Mouse (Mus musculus) midbrain, postnatal 0 days (tissue): ENCODE measurements around the gene Exoc3. TPM values are rescaled to one million over a fixed set of nuclear protein-coding genes. Genes with fewer than 3 reads are reported as not detected.

Source experiments
- ATAC-seq: fragments of 200-750 bp; cut with Nextera tagmentation; 2 replicates; pipeline ENCODE4 v1.8.0; 2017; ENCODE audit warnings: moderate number of reproducible peaks, mild to moderate bottlenecking, moderate TSS enrichment, moderate library complexity; ENCODE audit not compliant: low FRiP score
- DNase-seq: peaks from one replicate; pipeline ENCODE4 v3.0.0-alpha.2; 2015; ENCODE audit warnings: low spot score
- H3K27ac ChIP-seq: fragments of 300-500 bp; sonication (generic); 2 replicates; pipeline ENCODE4 v1.5.1; 2014; ENCODE audit warnings: low read depth, mild to moderate bottlenecking, low read length, mixed read lengths
- H3K27me3 ChIP-seq: fragments of 300-500 bp; sonication (generic); 2 replicates; pipeline ENCODE4 v1.6.1; 2014; ENCODE audit warnings: low read length, control low read depth, mixed read lengths; ENCODE audit not compliant: insufficient read depth
- H3K36me3 ChIP-seq: fragments of 300-500 bp; sonication (generic); 2 replicates; pipeline ENCODE4 v1.6.1; 2014; ENCODE audit warnings: low read length, control low read depth, mixed read lengths; ENCODE audit not compliant: insufficient read depth
- H3K4me1 ChIP-seq: fragments of 300-500 bp; sonication (generic); 2 replicates; pipeline ENCODE4 v1.6.1; 2014; ENCODE audit warnings: mild to moderate bottlenecking, control low read depth, antibody characterized with exemption, low read length, mixed read lengths; ENCODE audit not compliant: insufficient read depth
- H3K4me2 ChIP-seq: fragments of 300-500 bp; sonication (generic); 2 replicates; pipeline ENCODE4 v1.6.1; 2014; ENCODE audit warnings: low read depth, mild to moderate bottlenecking, low read length, mixed read lengths; ENCODE audit not compliant: poor library complexity, severe bottlenecking
- H3K4me3 ChIP-seq: fragments of 300-500 bp; sonication (generic); 2 replicates; pipeline ENCODE4 v1.5.1; 2014; ENCODE audit warnings: low read depth, mild to moderate bottlenecking, low read length, moderate library complexity
- H3K9ac ChIP-seq: fragments of 300-500 bp; sonication (generic); replicated peaks from 2 replicates; pipeline ENCODE4 v1.6.1; 2014; ENCODE audit warnings: mild to moderate bottlenecking, low read length, moderate library complexity, mixed read lengths; ENCODE audit not compliant: poor library complexity, severe bottlenecking
- H3K9me3 ChIP-seq: fragments of 300-500 bp; sonication (generic); 2 replicates; pipeline ENCODE4 v1.6.1; 2016; ENCODE audit warnings: low read length, control low read depth
- CTCF ChIP-seq: IDR thresholded peaks from 2 replicates; pipeline ENCODE4 v1.5.1; 2016; ENCODE audit warnings: antibody characterized with exemption, mild to moderate bottlenecking
- WGBS: fragments of 180-500 bp; shearing (Covaris S2); extraction: QIAGEN DNeasy Blood & Tissue Kit; methylation state at CpG from one replicate; pipeline ENCODE4 v1.1.7; 2014; 5-methylcytosine and 5-hydroxymethylcytosine counted together
- polyA plus RNA-seq: library from polyadenylated mRNA; unstranded; fragments of >200 nt; fragmentation: Nextera tagmentation; extraction: Ambion mirVana; gene quantifications from 2 replicates; pipeline ENCODE4 v1.2.1, GENCODE M21; 2015
- total RNA-seq: library from RNA; depleted of rRNA; stranded (reverse); fragments of >200 nt; gene quantifications from 2 replicates; pipeline ENCODE4 v1.2.3, GENCODE M21; 2014; rRNA removed

Gene Exoc3
- total and polyA plus RNA-seq, 2 experiments from 2014 or later = 62.5 to 113 TPM

DNA sequence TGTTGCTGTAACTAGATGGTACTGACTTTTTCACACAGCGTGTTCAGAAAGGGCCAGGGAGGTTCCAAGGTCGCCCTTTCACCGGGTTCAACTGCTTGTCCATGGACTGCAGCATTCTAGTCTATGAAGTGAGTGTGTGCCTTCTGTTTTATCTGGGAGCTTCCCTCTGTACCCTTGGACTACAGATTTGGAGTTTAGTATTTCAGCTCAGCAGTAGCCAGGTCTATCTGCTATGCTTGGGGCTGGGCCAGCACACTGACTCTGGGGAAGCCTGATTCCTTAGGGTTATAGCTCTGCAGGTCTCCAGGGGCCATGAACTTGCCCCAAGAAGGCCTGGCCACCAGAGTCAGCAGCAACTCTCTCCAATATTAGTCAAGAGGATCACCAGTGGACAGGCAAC, 85.9 kb downstream of the Exoc3 start:
- no peak for TF ChIP-seq CTCF
- no peak overlapping the region for H3K27ac ChIP-seq
- ATAC-seq (no peak), DNase-seq (no peak)
- H3K4me1 ChIP-seq = peaks cover 9% of the 10 kb centered on the region; the same call in 1 of the 2 replicates
- no peaks in the 10 kb centered on the region for H3K36me3 ChIP-seq
- no peaks in the 10 kb centered on the region for H3K9me3 ChIP-seq
- WGBS = 68% methylated on average over 3 of the region's 3 CpGs
- peaks cover 25% of the 10 kb centered on the region; the same call in 1 of the 2 replicates for H3K27me3 ChIP-seq
- no peak overlapping the region for H3K4me2 ChIP-seq
- no peak overlapping the region for H3K9ac ChIP-seq
- no peak overlapping the region for H3K4me3 ChIP-seq

GRCm38 (mm10) chr13:74121795-74122330, 86.7 kb downstream of the Exoc3 start:
- no peak overlapping the region for H3K27ac ChIP-seq
- no peaks in the 10 kb centered on the region for H3K9me3 ChIP-seq
- H3K9ac ChIP-seq = peak overlapping the region; percentile 50; the same call in 1 of the 2 replicates
- H3K27me3 ChIP-seq = peaks cover 25% of the 10 kb centered on the region; the same call in 1 of the 2 replicates
- H3K4me2 ChIP-seq = peak overlapping the region; percentile 92
- ATAC-seq = peak; percentile 12; the same call in 1 of the 2 replicates
- peak overlapping the region; percentile 46 for H3K4me3 ChIP-seq
- no peak for DNase-seq
- WGBS = 33% methylated on average over 14 of the region's 14 CpGs
- no peak for TF ChIP-seq CTCF
- peaks cover 9% of the 10 kb centered on the region; the same call in 1 of the 2 replicates for H3K4me1 ChIP-seq
- no peaks in the 10 kb centered on the region for H3K36me3 ChIP-seq

- DNase-seq = no peak
- Histone ChIP-seq H3K27ac (no peak within 1 kb of the TSS), H3K9ac (peak within 1 kb of the TSS; percentile 50), H3K36me3 (no peaks in the 10 kb centered on the region), H3K4me3 (peak within 1 kb of the TSS; percentile 46), H3K27me3 (peaks cover 25% of the 10 kb centered on the region; the same call in 1 of the 2 replicates), H3K4me1 (peaks cover 9% of the 10 kb centered on the region; the same call in 1 of the 2 replicates), H3K4me2 (peak within 1 kb of the TSS; percentile 92), H3K9me3 (no peaks in the 10 kb centered on the region)
- under 1% methylated on average over 33 of the region's 35 CpGs for WGBS
- no peak for TF ChIP-seq CTCF
- ATAC-seq = peak; percentile 54
Measured at GRCm38 (mm10) chr13:74121141-74121602, 87.4 kb downstream of the Exoc3 start, which contains the start of gene Slc9a3. TSS of gene Slc9a3 (plus strand) at chr13:74121457.

Other genes starting within 250 kb of the Exoc3 start
- gene Zdhhc11, start 244.9 kb downstream of the Exoc3 start, total RNA-seq = not detected in 2 replicates
- gene Zdhhc11, start 244.9 kb downstream of the Exoc3 start, polyA plus RNA-seq = not detected in 2 replicates
- 34.5 and 35.9 TPM in 2 replicates for gene Tppp, start 199.3 kb downstream of the Exoc3 start, total RNA-seq
- gene Tppp, start 199.3 kb downstream of the Exoc3 start, polyA plus RNA-seq = 8.3 and 9.8 TPM in 2 replicates
- gene Cep72, start 146.4 kb downstream of the Exoc3 start, total RNA-seq = 3.2 and 8.1 TPM in 2 replicates
- 5.1 and 6.1 TPM in 2 replicates for gene Cep72, start 146.4 kb downstream of the Exoc3 start, polyA plus RNA-seq
- gene Slc9a3, start 87.3 kb downstream of the Exoc3 start, total RNA-seq = 0.49 and 1.4 TPM in 2 replicates
- gene Slc9a3, start 87.3 kb downstream of the Exoc3 start, polyA plus RNA-seq = 1.0 and 1.1 TPM in 2 replicates
- gene Ahrr, start 83.6 kb upstream of the Exoc3 start, total RNA-seq = 0.88 and 0.99 TPM in 2 replicates
- gene Ahrr, start 83.6 kb upstream of the Exoc3 start, polyA plus RNA-seq = 0.45 and 0.68 TPM in 2 replicates
- gene Pdcd6, start 108.8 kb upstream of the Exoc3 start, total RNA-seq = 83.9 and 107 TPM in 2 replicates
- 117 and 125 TPM in 2 replicates for gene Pdcd6, start 108.8 kb upstream of the Exoc3 start, polyA plus RNA-seq
- gene Sdha, start 141.5 kb upstream of the Exoc3 start, total RNA-seq = 98.7 and 103 TPM in 2 replicates
- gene Sdha, start 141.5 kb upstream of the Exoc3 start, polyA plus RNA-seq = 200 and 211 TPM in 2 replicates
- 20.6 and 20.9 TPM in 2 replicates for gene Ccdc127, start 141.6 kb upstream of the Exoc3 start, total RNA-seq
- gene Ccdc127, start 141.6 kb upstream of the Exoc3 start, polyA plus RNA-seq = 36.6 and 39.0 TPM in 2 replicates
- gene Lrrc14b, start 155.3 kb upstream of the Exoc3 start, total RNA-seq = not detected in 2 replicates
- not detected in 2 replicates for gene Lrrc14b, start 155.3 kb upstream of the Exoc3 start, polyA plus RNA-seq
- 9.0 and 10.0 TPM in 2 replicates for gene Zfp72, start 182.1 kb upstream of the Exoc3 start, total RNA-seq
- 4.8 and 6.1 TPM in 2 replicates for gene Zfp72, start 182.1 kb upstream of the Exoc3 start, polyA plus RNA-seq
- gene Ftl1-ps1, start 191.0 kb upstream of the Exoc3 start, total RNA-seq = 59.9 and 70.5 TPM in 2 replicates
- 83.3 and 87.3 TPM in 2 replicates for gene Ftl1-ps1, start 191.0 kb upstream of the Exoc3 start, polyA plus RNA-seq